Mouse (Mus musculus): Measurements from ENCODE around the gene Ddx55.

DNA sequence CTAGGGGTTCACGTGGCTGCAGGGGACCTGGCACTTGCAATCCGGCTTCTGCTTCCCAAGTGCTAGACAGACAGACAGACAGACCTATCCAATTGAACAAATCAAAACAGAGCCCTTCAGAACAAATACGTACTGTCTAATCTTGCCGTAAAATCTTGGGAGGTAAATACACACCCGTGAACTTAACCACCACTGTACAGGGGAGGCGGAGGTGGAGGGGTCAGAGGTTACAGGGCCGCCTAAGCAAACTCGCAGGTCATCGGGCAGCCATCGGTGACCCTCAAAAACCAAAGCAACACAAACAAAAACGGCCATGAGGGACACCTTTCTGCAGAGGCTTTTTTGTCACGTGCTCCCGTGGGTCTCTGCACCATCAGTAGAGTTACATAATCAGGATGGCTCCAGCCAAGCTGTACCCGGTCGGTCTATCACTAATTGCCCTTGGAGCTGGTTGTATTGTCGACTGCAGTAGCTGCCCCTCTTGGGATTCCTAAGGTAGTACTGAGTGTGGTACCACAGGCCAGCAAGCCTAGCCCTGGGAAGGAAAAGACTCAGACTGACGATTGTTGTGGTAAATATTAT is 52.5 kb downstream of the Ddx55 start:
- TF ChIP-seq CTCF (conservative IDR thresholded peaks at IDR 0.05; ENCODE audit: low read length) (no peak), POU5F1 (IDR thresholded peaks at IDR 0.05; ENCODE audit: borderline replicate concordance, low read length) (no peak)

All from E14TG2a.4 (cell line).